Mouse (Mus musculus) olfactory bulb, adult 2 months (tissue): ENCODE measurements at regions not wholly inside any gene's neighbourhood (a gene's known extent, or its start where the extent isn't known, plus 50 kb on each side); places are given as distances from the start of the nearest gene placed in this dataset.

Experiments used
- CTCF ChIP-seq: fragments of 200-500 bp; IDR thresholded peaks from 2 replicates; pipeline ENCODE4 v1.5.1; 2012; ENCODE audit warnings: low read depth, mild to moderate bottlenecking, low read length, moderate library complexity; ENCODE audit not compliant: insufficient read depth
- POLR2A ChIP-seq: fragments of 200-500 bp; IDR thresholded peaks from 2 replicates; pipeline ENCODE4 v1.6.1; 2012; ENCODE audit warnings: mild to moderate bottlenecking, low read depth, low read length, moderate library complexity; ENCODE audit not compliant: insufficient read depth

GRCm38 (mm10) chr4:142933627-142934026 lies 279.2 kb downstream of the Prdm2 start:
- TF ChIP-seq CTCF (no peak), POLR2A (no peak)
